Mouse (Mus musculus) kidney, embryonic 15.5 days (tissue): ENCODE data around the gene Plxna4. TPM values are rescaled to one million over a fixed set of nuclear protein-coding genes. Genes with fewer than 3 reads are reported as not detected.
A peak's percentile ranks its signal among the peaks of the same experiment; 100 is the strongest.

Experiments used
- ATAC-seq: fragments of 200-750 bp; cut with Nextera tagmentation; replicated peaks from 2 replicates; pipeline ENCODE4 v1.8.0; 2017; ENCODE audit warnings: moderate TSS enrichment; ENCODE audit not compliant: low FRiP score
- H3K27ac ChIP-seq: fragments of 300-500 bp; sonication (generic); 2 replicates; pipeline ENCODE4 v1.5.1; 2015; ENCODE audit warnings: mild to moderate bottlenecking, inconsistent platforms
- H3K27me3 ChIP-seq: fragments of 300-500 bp; sonication (generic); 2 replicates; pipeline ENCODE4 v1.6.1; 2015; ENCODE audit warnings: inconsistent platforms
- H3K36me3 ChIP-seq: fragments of 300-500 bp; sonication (generic); 2 replicates; pipeline ENCODE4 v1.6.1; 2015; ENCODE audit warnings: inconsistent platforms
- H3K4me1 ChIP-seq: fragments of 300-500 bp; sonication (generic); 2 replicates; pipeline ENCODE4 v1.6.1; 2015; ENCODE audit warnings: inconsistent platforms
- H3K4me2 ChIP-seq: fragments of 300-500 bp; sonication (generic); 2 replicates; pipeline ENCODE4 v1.6.1; 2015; ENCODE audit warnings: moderate library complexity, mild to moderate bottlenecking, inconsistent platforms
- H3K4me3 ChIP-seq: fragments of 300-500 bp; sonication (generic); replicated peaks from 2 replicates; pipeline ENCODE4 v1.5.1; 2015; ENCODE audit warnings: mild to moderate bottlenecking, inconsistent platforms
- H3K9ac ChIP-seq: fragments of 300-500 bp; sonication (generic); 2 replicates; pipeline ENCODE4 v1.6.1; 2015; ENCODE audit warnings: mild to moderate bottlenecking, inconsistent platforms
- H3K9me3 ChIP-seq: fragments of 300-500 bp; sonication (generic); replicated peaks from 2 replicates; pipeline ENCODE4 v1.6.1; 2016; ENCODE audit warnings: inconsistent platforms
- WGBS: fragments of 180-500 bp; shearing (Covaris S2); methylation state at CpG from one replicate; pipeline ENCODE4 v1.1.7; 2015; ENCODE audit warnings: mixed read lengths; 5-methylcytosine and 5-hydroxymethylcytosine counted together
- polyA plus RNA-seq: library from polyadenylated mRNA; unstranded; fragments of >200 nt; fragmentation: Nextera tagmentation; extraction: Ambion mirVana; gene quantifications from 2 replicates; pipeline ENCODE4 v1.2.1, GENCODE M21; 2015

Gene Plxna4
- polyA plus RNA-seq, 1 experiment from 2014 or later: 2.0 TPM

- H3K27ac ChIP-seq: no peak overlapping the region
- peaks cover 10% of the 10 kb centered on the region for H3K4me1 ChIP-seq
- 66% methylated on average over 5 of the region's 5 CpGs for WGBS
- ATAC-seq: no peak
- no peak overlapping the region for H3K9ac ChIP-seq
- H3K4me3 ChIP-seq: no peak overlapping the region
- H3K27me3 ChIP-seq: no peaks in the 10 kb centered on the region
- no peaks in the 10 kb centered on the region for H3K36me3 ChIP-seq
- H3K9me3 ChIP-seq: no peaks in the 10 kb centered on the region
- no peak overlapping the region for H3K4me2 ChIP-seq
Observed at GRCm38 (mm10) chr6:32498106-32498505, 89.9 kb downstream of the Plxna4 start.

GRCm38 (mm10) chr6:32496109-32496508, 91.9 kb downstream of the Plxna4 start:
- H3K27ac ChIP-seq: no peak overlapping the region
- H3K27me3 ChIP-seq: 0 out of 2 replicates have a peak, but pooled peaks cover 2% of the 10 kb centered on the region
- peaks cover 11% of the 10 kb centered on the region for H3K4me1 ChIP-seq
- WGBS: 54% methylated on average over 4 of the region's 4 CpGs
- H3K4me3 ChIP-seq: no peak overlapping the region
- H3K4me2 ChIP-seq: no peak overlapping the region
- no peak for ATAC-seq
- no peaks in the 10 kb centered on the region for H3K36me3 ChIP-seq
- H3K9ac ChIP-seq: no peak overlapping the region
- H3K9me3 ChIP-seq: no peaks in the 10 kb centered on the region

GRCm38 (mm10) chr6:32495532-32495931, 92.5 kb downstream of the Plxna4 start:
- ATAC-seq: no peak
- H3K4me2 ChIP-seq: no peak overlapping the region
- H3K4me3 ChIP-seq: no peak overlapping the region
- 94% methylated on average over 2 of the region's 2 CpGs for WGBS
- no peaks in the 10 kb centered on the region for H3K9me3 ChIP-seq
- H3K27me3 ChIP-seq: 0 out of 2 replicates have a peak, but pooled peaks cover 2% of the 10 kb centered on the region
- H3K9ac ChIP-seq: no peak overlapping the region
- no peaks in the 10 kb centered on the region for H3K36me3 ChIP-seq
- no peak overlapping the region for H3K27ac ChIP-seq
- peaks cover 11% of the 10 kb centered on the region for H3K4me1 ChIP-seq

GRCm38 (mm10) chr6:32493557-32493956, 94.4 kb downstream of the Plxna4 start:
- Histone ChIP-seq H3K4me3 (no peak overlapping the region), H3K27ac (no peak overlapping the region), H3K36me3 (no peaks in the 10 kb centered on the region), H3K4me1 (peaks cover 11% of the 10 kb centered on the region), H3K9me3 (no peaks in the 10 kb centered on the region), H3K27me3 (0 out of 2 replicates have a peak, but pooled peaks cover 2% of the 10 kb centered on the region), H3K9ac (no peak overlapping the region), H3K4me2 (peak overlapping the region; percentile 15)
- no peak; the same call in 1 of the 2 replicates for ATAC-seq
- 13% methylated on average over 5 of the region's 5 CpGs for WGBS

- Histone ChIP-seq H3K27ac (no peak overlapping the region), H3K4me3 (no peak overlapping the region), H3K9me3 (no peaks in the 10 kb centered on the region), H3K4me2 (no peak overlapping the region), H3K27me3 (0 out of 2 replicates have a peak, but pooled peaks cover 2% of the 10 kb centered on the region), H3K36me3 (no peaks in the 10 kb centered on the region), H3K4me1 (peaks cover 3% of the 10 kb centered on the region; the same call in 1 of the 2 replicates), H3K9ac (no peak overlapping the region)
- ATAC-seq: 0 out of 2 replicates have a peak, but pooled peaks have one; percentile 29
- WGBS: 31% methylated on average over 3 of the region's 3 CpGs
Observed at GRCm38 (mm10) chr6:32487121-32487520, 100.9 kb downstream of the Plxna4 start.

- 32% methylated on average over 4 of the region's 4 CpGs for WGBS
- no peaks in the 10 kb centered on the region for H3K36me3 ChIP-seq
- no peaks in the 10 kb centered on the region for H3K27me3 ChIP-seq
- H3K9me3 ChIP-seq: no peaks in the 10 kb centered on the region
- peaks cover 11% of the 10 kb centered on the region for H3K4me1 ChIP-seq
- no peak overlapping the region for H3K4me3 ChIP-seq
- H3K9ac ChIP-seq: no peak overlapping the region
- no peak overlapping the region for H3K4me2 ChIP-seq
- no peak for ATAC-seq
- H3K27ac ChIP-seq: no peak overlapping the region
Observed at GRCm38 (mm10) chr6:32482469-32482868, 105.5 kb downstream of the Plxna4 start.

- Histone ChIP-seq H3K9ac (no peak overlapping the region), H3K9me3 (no peaks in the 10 kb centered on the region), H3K36me3 (no peaks in the 10 kb centered on the region), H3K27me3 (no peaks in the 10 kb centered on the region), H3K4me3 (no peak overlapping the region), H3K4me2 (no peak overlapping the region), H3K27ac (0 out of 2 replicates have a peak overlapping the region, but pooled peaks have one; percentile 16), H3K4me1 (peaks cover 11% of the 10 kb centered on the region)
- 0 out of 2 replicates have a peak, but pooled peaks have one; percentile 18 for ATAC-seq
- 42% methylated on average over 1 of the region's 1 CpGs for WGBS
Observed at GRCm38 (mm10) chr6:32480741-32481140, 107.3 kb downstream of the Plxna4 start.

GRCm38 (mm10) chr6:32479765-32480164, 108.2 kb downstream of the Plxna4 start:
- H3K27ac ChIP-seq: no peak overlapping the region
- WGBS: 78% methylated on average over 2 of the region's 2 CpGs
- no peaks in the 10 kb centered on the region for H3K9me3 ChIP-seq
- H3K9ac ChIP-seq: no peak overlapping the region
- no peak overlapping the region for H3K4me2 ChIP-seq
- H3K4me1 ChIP-seq: peaks cover 11% of the 10 kb centered on the region
- H3K27me3 ChIP-seq: no peaks in the 10 kb centered on the region
- no peak overlapping the region for H3K4me3 ChIP-seq
- no peaks in the 10 kb centered on the region for H3K36me3 ChIP-seq
- ATAC-seq: no peak

- Histone ChIP-seq H3K4me2 (no peak overlapping the region), H3K27me3 (no peaks in the 10 kb centered on the region), H3K9me3 (no peaks in the 10 kb centered on the region), H3K9ac (no peak overlapping the region), H3K4me3 (no peak overlapping the region), H3K4me1 (peaks cover 11% of the 10 kb centered on the region), H3K27ac (peak overlapping the region; percentile 45; the same call in 1 of the 2 replicates), H3K36me3 (no peaks in the 10 kb centered on the region)
- WGBS: 14% methylated on average over 2 of the region's 2 CpGs
- ATAC-seq: peak; percentile 54
Observed at GRCm38 (mm10) chr6:32479193-32479758, 108.7 kb downstream of the Plxna4 start.

GRCm38 (mm10) chr6:32475958-32476357, 112.0 kb downstream of the Plxna4 start:
- no peak overlapping the region for H3K4me3 ChIP-seq
- H3K27ac ChIP-seq: no peak overlapping the region
- H3K9ac ChIP-seq: no peak overlapping the region
- WGBS: 84% methylated on average over 4 of the region's 4 CpGs
- H3K4me1 ChIP-seq: peaks cover 8% of the 10 kb centered on the region
- no peaks in the 10 kb centered on the region for H3K9me3 ChIP-seq
- H3K36me3 ChIP-seq: no peaks in the 10 kb centered on the region
- H3K4me2 ChIP-seq: no peak overlapping the region
- no peaks in the 10 kb centered on the region for H3K27me3 ChIP-seq
- ATAC-seq: no peak

- H3K9me3 ChIP-seq: no peaks in the 10 kb centered on the region
- no peaks in the 10 kb centered on the region for H3K27me3 ChIP-seq
- 81% methylated on average over 5 of the region's 5 CpGs for WGBS
- H3K9ac ChIP-seq: no peak overlapping the region
- H3K4me3 ChIP-seq: no peak overlapping the region
- no peaks in the 10 kb centered on the region for H3K36me3 ChIP-seq
- H3K4me1 ChIP-seq: no peaks in the 10 kb centered on the region
- no peak overlapping the region for H3K27ac ChIP-seq
- H3K4me2 ChIP-seq: no peak overlapping the region
- ATAC-seq: no peak
Observed at GRCm38 (mm10) chr6:32472062-32472461, 115.9 kb downstream of the Plxna4 start.

GRCm38 (mm10) chr6:32471639-32472038, 116.4 kb downstream of the Plxna4 start:
- 66% methylated on average over 3 of the region's 3 CpGs for WGBS
- H3K4me2 ChIP-seq: no peak overlapping the region

GRCm38 (mm10) chr6:32469196-32469595, 118.8 kb downstream of the Plxna4 start:
- ATAC-seq: no peak
- H3K27ac ChIP-seq: no peak overlapping the region
- 60% methylated on average over 5 of the region's 5 CpGs for WGBS
- no peak overlapping the region for H3K4me3 ChIP-seq
- H3K4me1 ChIP-seq: 0 out of 2 replicates have a peak, but pooled peaks cover 4% of the 10 kb centered on the region
- no peaks in the 10 kb centered on the region for H3K36me3 ChIP-seq
- no peak overlapping the region for H3K9ac ChIP-seq
- no peaks in the 10 kb centered on the region for H3K27me3 ChIP-seq
- H3K9me3 ChIP-seq: no peaks in the 10 kb centered on the region
- no peak overlapping the region for H3K4me2 ChIP-seq

More at GRCm38 (mm10) chr6:32471639-32472038, 116.4 kb downstream of the Plxna4 start:
- no peak for ATAC-seq
- Histone ChIP-seq H3K27ac (no peak overlapping the region), H3K36me3 (no peaks in the 10 kb centered on the region), H3K4me3 (no peak overlapping the region), H3K4me1 (no peaks in the 10 kb centered on the region), H3K9me3 (no peaks in the 10 kb centered on the region), H3K9ac (no peak overlapping the region), H3K27me3 (no peaks in the 10 kb centered on the region)
